Mouse (Mus musculus) gonadal fat pad, adult 2 months (tissue): ENCODE results near the gene C1qtnf2. TPM values are rescaled to one million over a fixed set of nuclear protein-coding genes. Genes with fewer than 3 reads are reported as not detected.

Source experiments
- DNase-seq: peaks from one replicate; pipeline ENCODE4 v3.0.0-alpha.2; 2012; ENCODE audit warnings: low read depth
- polyA plus RNA-seq: library from polyadenylated mRNA; depleted of rRNA; stranded (reverse); fragments of >200 nt; gene quantifications from 2 replicates; pipeline ENCODE4 v1.2.3, GENCODE M21; 2012

The C1qtnf2 gene
- polyA plus RNA-seq, 1 experiment = 11.9 TPM

- no peak for DNase-seq
These were observed 9.2 kb downstream of the C1qtnf2 start for GRCm38 (mm10) chr11:43483122-43483792.

GRCm38 (mm10) chr11:43484057-43484456 is 10.0 kb downstream of the C1qtnf2 start:
- no peak for DNase-seq

- DNase-seq = no peak
These were observed 10.6 kb downstream of the C1qtnf2 start for GRCm38 (mm10) chr11:43484652-43485051.

- DNase-seq = no peak
These were observed 11.8 kb downstream of the C1qtnf2 start for GRCm38 (mm10) chr11:43485855-43486254.

- DNase-seq = no peak
These were observed 18.6 kb downstream of the C1qtnf2 start for GRCm38 (mm10) chr11:43492663-43493062.

- no peak for DNase-seq
These were observed 19.8 kb downstream of the C1qtnf2 start for GRCm38 (mm10) chr11:43493815-43494409.

GRCm38 (mm10) chr11:43495037-43495436 is 21.0 kb downstream of the C1qtnf2 start:
- DNase-seq = no peak

GRCm38 (mm10) chr11:43495532-43495931 is 21.5 kb downstream of the C1qtnf2 start:
- no peak for DNase-seq

GRCm38 (mm10) chr11:43501256-43501655 is 27.2 kb downstream of the C1qtnf2 start:
- DNase-seq = no peak

- DNase-seq = no peak
These were observed 31.1 kb downstream of the C1qtnf2 start for GRCm38 (mm10) chr11:43505188-43505587.

- no peak for DNase-seq
These were observed 33.9 kb downstream of the C1qtnf2 start for GRCm38 (mm10) chr11:43507976-43508375.

- DNase-seq = no peak
These were observed 35.8 kb downstream of the C1qtnf2 start for GRCm38 (mm10) chr11:43509878-43510277.

- DNase-seq = no peak
These were observed 38.6 kb downstream of the C1qtnf2 start for GRCm38 (mm10) chr11:43512661-43513190.

- no peak for DNase-seq
These were observed 42.4 kb downstream of the C1qtnf2 start for GRCm38 (mm10) chr11:43516344-43517021.

- no peak for DNase-seq
These were observed 43.6 kb downstream of the C1qtnf2 start for GRCm38 (mm10) chr11:43517641-43518040.

- DNase-seq = no peak
These were observed 44.0 kb downstream of the C1qtnf2 start for GRCm38 (mm10) chr11:43518086-43518485.

GRCm38 (mm10) chr11:43518821-43519220 is 44.7 kb downstream of the C1qtnf2 start:
- no peak for DNase-seq

- DNase-seq = no peak
These were observed 46.4 kb downstream of the C1qtnf2 start for GRCm38 (mm10) chr11:43520521-43520920.

GRCm38 (mm10) chr11:43528078-43528682 is 54.1 kb downstream of the C1qtnf2 start:
- DNase-seq = no peak

- no peak for DNase-seq
These were observed 54.8 kb downstream of the C1qtnf2 start, which contains the start of gene Ccnjl for GRCm38 (mm10) chr11:43528683-43529499. TSS of gene Ccnjl (plus strand) at chr11:43528784.

- no peak for DNase-seq
These were observed 56.0 kb downstream of the C1qtnf2 start for GRCm38 (mm10) chr11:43530043-43530442.
